Mouse (Mus musculus) embryonic stem cell, embryonic (primary cell): Measurements from ENCODE around the gene Pde6c.

Experiments
- CTCF ChIA-PET, 4 experiments: fragments of 300-600 bp in 2 of 4; fragments of 350-600 bp in 2 of 4; sonication (Branson Sonifier 250); formaldehyde crosslinking; loops; one replicate each; lab custom pipeline; 2022; ENCODE audit warnings: inconsistent platforms in 2 of 4; lab: Charles Lee
- POLR2A ChIA-PET, 4 experiments: fragments of 300-600 bp in 2 of 4; fragments of 350-600 bp in 2 of 4; sonication (Branson Sonifier 250); formaldehyde crosslinking; loops; one replicate each; lab custom pipeline; 2022; ENCODE audit warnings: antibody characterized with exemption in 4 of 4, inconsistent platforms in 1 of 4; lab: Charles Lee

Pde6c gene

GRCm38 (mm10) chr19:38206669-38207068, 74.1 kb downstream of the Pde6c start:
- ChIA-PET CTCF (interaction anchor here in 3 of 4 experiments (0.6 to 1.6 kb wide), 7 partner anchors 18 to 251 kb away, joined by 3 to 7 read pairs (median 3); partner anchors contain the start of gene Fra10ac1 (in 1 of the 3)), POLR2A (interaction anchor here in 1 of 4 experiments (0.9 kb wide), 1 partner anchor 47 kb away, joined by 3 read pairs; no protein-coding TSS in a partner anchor)

DNA sequence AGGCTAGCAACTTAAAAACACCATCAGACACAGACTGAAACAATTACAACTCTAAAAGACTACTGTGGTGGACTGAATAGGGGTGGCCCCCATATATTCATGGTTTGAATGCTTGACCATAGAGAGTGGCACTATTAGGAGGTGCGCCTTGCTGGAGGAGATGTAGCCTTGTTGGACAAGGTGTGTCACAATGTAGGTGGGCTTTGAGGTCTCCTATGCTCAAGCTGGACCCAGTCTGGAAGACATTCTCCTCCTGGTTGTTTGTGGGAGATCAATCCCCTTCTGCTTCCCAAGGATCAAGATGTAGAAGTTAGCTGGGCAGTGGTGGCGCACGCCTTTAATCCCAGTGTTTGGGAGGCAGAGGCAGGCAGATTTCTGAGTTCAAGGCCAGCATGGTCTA, 85.1 kb downstream of the Pde6c start:
- POLR2A ChIA-PET: interaction anchor here in 1 of 4 experiments (0.8 kb wide), 1 partner anchor 198 kb away, joined by 3 read pairs; no protein-coding TSS in a partner anchor

GRCm38 (mm10) chr19:38223356-38223904, 90.8 kb downstream of the Pde6c start:
- POLR2A ChIA-PET: interaction anchor here in 3 of 4 experiments (0.7 to 6.0 kb wide), 23 partner anchors 9 to 302 kb away, joined by 3 to 73 read pairs (median 5); no protein-coding TSS in a partner anchor

More for the DNA sequence above, 85.1 kb downstream of the Pde6c start:
- CTCF ChIA-PET: interaction anchor here in 1 of 4 experiments (1.0 kb wide), 1 partner anchor 98 kb away, joined by 3 read pairs; no protein-coding TSS in a partner anchor

DNA sequence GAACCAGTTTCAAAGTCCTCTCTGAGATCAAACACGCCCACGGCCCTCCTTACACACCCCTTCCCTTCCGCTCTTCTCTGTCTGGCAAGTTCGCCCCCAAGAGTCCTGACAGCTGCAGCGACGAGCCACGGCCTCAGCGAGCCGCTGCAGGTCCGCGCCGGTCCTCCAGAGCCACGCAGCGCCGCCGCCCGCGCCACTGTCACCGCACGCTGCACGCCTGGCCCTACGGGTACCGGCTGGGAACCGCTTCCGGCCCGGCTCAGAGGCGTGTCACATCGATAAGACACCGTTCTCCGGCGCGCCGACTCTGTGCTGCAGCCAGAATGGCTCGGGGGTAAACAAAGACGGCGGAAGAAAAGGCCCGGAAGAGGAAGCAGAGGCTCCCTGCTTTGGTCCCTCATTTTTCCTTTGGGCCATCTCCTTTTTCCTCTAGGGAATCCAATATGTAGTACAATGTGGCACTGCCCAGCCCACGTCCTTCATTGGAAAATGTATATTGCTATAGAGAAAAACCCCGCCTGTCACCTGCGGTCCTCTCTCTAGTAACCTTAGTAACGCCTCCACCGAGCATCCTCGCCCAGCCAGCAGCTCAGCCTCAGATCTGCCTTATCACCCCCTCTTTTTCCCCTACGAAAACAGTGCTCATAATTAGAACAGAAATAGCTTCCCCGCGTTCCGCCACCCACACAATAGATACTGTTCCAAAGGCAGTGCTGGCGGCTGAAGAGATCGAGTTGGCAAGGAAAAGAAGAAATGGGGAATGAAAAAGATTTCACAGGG, 91.5 kb downstream of the Pde6c start, which contains the start of gene Fra10ac1:
Gene Fra10ac1 (minus strand): TSS at position 252 of the 780 bp plus-strand sequence.
- ChIA-PET CTCF (interaction anchor here (0.5 to 1.8 kb wide), 11 partner anchors 18 to 268 kb away, joined by 3 to 10 read pairs (median 4); no protein-coding TSS in a partner anchor), POLR2A (interaction anchor here (0.6 to 6.0 kb wide), 37 partner anchors 8 to 520 kb away, joined by 3 to 73 read pairs (median 4); no protein-coding TSS in a partner anchor)

More at GRCm38 (mm10) chr19:38223356-38223904, 90.8 kb downstream of the Pde6c start:
- CTCF ChIA-PET: interaction anchor here (0.7 to 1.8 kb wide), 10 partner anchors 14 to 268 kb away, joined by 3 to 8 read pairs (median 3); no protein-coding TSS in a partner anchor

DNA sequence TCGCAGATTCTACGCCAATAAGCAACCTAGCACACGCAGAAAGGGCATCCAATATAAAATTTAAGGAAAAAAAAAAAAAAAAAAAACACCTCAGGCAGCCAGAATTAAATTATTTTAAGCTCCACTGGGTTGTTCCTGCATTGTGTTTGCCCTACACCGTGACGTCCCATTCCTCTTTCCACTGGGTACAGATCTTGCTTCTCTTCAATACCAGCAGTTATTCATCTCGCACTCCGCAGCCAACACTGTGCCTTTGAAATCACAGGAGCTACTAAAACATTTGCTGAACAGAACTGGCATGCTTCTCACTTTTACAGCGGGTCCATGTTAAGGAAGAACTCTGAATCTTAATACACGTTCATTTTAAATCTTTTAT, 92.1 kb downstream of the Pde6c start:
- ChIA-PET POLR2A (interaction anchor here in 3 of 4 experiments (0.6 to 6.0 kb wide), 26 partner anchors 10 to 737 kb away, joined by 3 to 73 read pairs (median 4); no protein-coding TSS in a partner anchor), CTCF (interaction anchor here in 3 of 4 experiments (0.6 to 1.8 kb wide), 7 partner anchors 18 to 785 kb away, joined by 3 to 10 read pairs (median 4); no protein-coding TSS in a partner anchor)

DNA sequence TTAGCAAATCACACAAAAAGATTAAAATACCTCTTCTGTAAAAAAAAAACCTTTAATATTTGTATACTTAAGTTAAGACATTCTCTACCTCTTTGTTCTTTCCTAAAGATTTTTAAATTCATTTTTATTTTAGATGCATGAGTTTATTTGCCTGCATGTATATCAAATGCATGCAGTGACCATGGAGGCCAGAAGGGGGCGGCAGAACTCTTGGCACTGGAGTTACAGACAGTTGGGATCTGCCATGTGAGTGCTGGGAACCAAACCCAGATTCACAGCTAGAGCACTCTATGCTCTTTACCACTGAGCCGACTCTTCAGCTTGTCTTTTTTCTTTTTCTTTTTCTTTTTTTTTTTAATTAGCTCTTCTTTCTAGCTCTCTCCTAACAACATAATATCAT, 96.1 kb downstream of the Pde6c start:
- ChIA-PET POLR2A (interaction anchor here (0.6 to 2.3 kb wide), 15 partner anchors 9 to 206 kb away, joined by 3 to 13 read pairs (median 4); no protein-coding TSS in a partner anchor), CTCF (interaction anchor here in 3 of 4 experiments (0.5 to 1.8 kb wide), 9 partner anchors 9 to 525 kb away, joined by 3 to 16 read pairs (median 5); no protein-coding TSS in a partner anchor)

DNA sequence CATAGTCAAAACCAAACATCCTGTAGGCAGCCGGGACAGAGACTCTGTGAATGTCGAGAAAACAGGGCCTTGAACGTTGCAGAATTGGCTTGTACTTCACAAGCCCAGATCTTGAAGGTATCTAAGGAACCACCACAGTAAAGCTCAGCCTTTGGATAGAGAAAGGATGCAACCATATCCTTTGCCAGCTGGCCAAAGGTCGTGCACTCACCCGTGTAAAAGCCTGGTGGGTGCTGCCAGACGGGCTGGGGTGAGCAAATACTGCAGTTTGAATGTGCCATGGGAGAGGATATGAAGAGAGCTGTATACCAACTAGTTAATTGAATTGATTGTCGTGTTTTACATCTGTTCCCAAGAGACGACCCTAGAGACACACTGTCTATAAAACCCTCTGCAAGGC, 99.5 kb downstream of the Pde6c start:
- POLR2A ChIA-PET: interaction anchor here in 1 of 4 experiments (0.9 to 1.9 kb wide), 7 partner anchors 9 to 105 kb away, joined by 3 to 8 read pairs (median 3); partner anchors contain the start of gene Fra10ac1

GRCm38 (mm10) chr19:38232516-38232915, 99.9 kb downstream of the Pde6c start:
- POLR2A ChIA-PET: interaction anchor here in 1 of 4 experiments (0.5 to 1.9 kb wide), 8 partner anchors 9 to 104 kb away, joined by 3 to 8 read pairs (median 5); partner anchors contain the start of gene Fra10ac1
- CTCF ChIA-PET: no interaction called here

More for the DNA sequence above, 99.5 kb downstream of the Pde6c start:
- CTCF ChIA-PET: interaction anchor here in 1 of 4 experiments (0.6 kb wide), 1 partner anchor 107 kb away, joined by 3 read pairs; the partner anchor contains the start of gene Rbp4
